Mouse (Mus musculus): ENCODE results near the gene Zscan4-ps1.
"Not testable (repeated sequence)": the region's sequence is repeated elsewhere in the genome, so short reads cannot be mapped to it uniquely, and the experiment has no call there.

The Zscan4-ps1 gene

GRCm38 (mm10) chr7:11069591-11069990 is at the start of gene Zscan4-ps1:
TSS of gene Zscan4-ps1 (minus strand) at chr7:11069691.
- not testable (repeated sequence) for DNase-seq (ENCODE audit: low read depth, low spot score)
